Mouse (Mus musculus): ENCODE results near the gene Vmn1r59.
"Not testable (repeated sequence)": the region's sequence is repeated elsewhere in the genome, so short reads cannot be mapped to it uniquely, and the experiment has no call there.

Vmn1r59 gene

DNA sequence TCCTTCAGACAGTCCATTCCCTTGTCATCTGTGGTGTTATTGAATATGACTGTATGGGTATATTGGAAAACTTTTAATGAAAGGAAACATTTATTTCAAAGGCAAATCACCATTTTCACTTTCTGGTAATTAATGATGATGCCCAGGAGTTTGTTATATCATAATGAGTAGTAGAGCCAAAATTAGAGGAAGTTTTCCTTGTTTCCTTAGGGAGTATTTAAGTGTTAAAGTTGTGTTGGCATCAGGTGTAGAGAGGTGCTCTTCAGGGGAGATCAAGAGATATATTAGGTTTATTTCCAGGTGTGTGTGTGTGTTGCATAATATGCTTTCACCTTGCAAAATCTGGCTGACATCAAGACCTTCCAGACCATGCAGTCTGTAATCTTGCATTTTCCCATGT is at the start of gene Vmn1r59:
Gene Vmn1r59, minus strand, starts transcription at position 101 of the 400 bp plus-strand sequence.
- DNase-seq = no peak

- not testable (repeated sequence) for DNase-seq
Observed at GRCm38 (mm10) chr7:5493856-5494255, 37.3 kb upstream of the Vmn1r59 start, which contains the start of gene Vmn2r28. TSS of gene Vmn2r28 (minus strand) at chr7:5493956.

DNA sequence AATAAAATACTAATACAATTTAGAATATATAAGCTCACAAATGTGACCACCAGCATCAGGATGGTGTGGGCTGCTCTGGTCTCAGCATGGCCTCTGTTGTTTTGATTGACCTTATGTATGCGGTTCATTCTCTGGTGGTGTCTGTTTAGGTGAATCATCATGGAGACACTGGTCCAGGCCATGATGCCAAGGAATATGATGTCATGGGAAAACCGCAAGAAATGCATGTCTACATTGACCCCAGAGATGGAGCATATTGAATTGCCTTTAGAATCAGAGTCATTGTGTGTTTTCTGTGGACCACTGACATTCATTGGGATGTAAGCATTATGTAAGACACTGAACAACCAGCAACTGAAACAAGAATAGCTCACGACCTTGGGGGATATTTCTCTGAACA is 2.6 kb downstream of the Vmn1r59 start:
- not testable (repeated sequence) for DNase-seq

GRCm38 (mm10) chr7:5448627-5449026 is 7.9 kb downstream of the Vmn1r59 start:
- DNase-seq = no peak

DNA sequence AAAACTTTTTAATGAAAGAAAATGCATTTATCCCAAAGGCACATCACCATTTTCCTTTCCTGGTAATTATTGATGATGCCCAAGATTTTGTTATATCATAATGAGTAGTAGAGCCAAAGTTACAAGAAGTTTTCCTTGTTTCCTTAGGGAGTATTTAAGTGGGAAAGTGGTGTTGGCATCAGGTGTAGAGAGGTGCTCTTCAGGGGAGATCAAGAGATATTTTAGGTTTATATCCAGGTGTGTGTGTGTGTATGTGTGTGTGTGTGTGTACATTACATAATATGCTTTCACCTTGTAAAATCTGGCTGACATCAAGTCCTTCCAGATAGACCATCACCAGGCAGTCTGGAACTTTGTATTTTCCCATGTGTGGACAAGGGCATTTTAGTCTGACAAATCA is 43.3 kb downstream of the Vmn1r59 start, which contains the start of gene Vmn1r58:
Gene Vmn1r58, minus strand, starts transcription at position 101 of the 400 bp plus-strand sequence.
- DNase-seq = not testable (repeated sequence)

DNA sequence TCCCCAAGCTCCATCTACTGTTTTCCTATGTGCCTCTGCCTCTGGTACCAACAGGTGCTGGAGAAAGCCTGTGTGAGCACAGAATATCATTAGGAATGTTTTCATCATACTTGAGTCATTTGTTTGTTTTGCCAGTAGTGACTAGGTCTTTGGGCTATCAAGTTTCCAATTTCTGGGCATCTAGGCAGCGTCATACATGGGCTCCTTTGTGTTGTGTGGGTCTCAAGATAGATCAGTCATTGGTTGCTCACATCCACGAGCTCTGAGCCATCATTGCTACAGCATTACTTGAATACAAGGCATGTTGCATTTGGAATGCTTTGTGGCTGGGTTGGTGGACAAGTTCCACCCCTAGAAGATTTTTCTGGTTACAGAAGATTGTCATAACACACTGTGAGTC is 50.4 kb downstream of the Vmn1r59 start:
- no peak for DNase-seq

Data from spleen, adult 18-20 months (tissue).